Mouse (Mus musculus) MEL-GATA-1-ER (cell line): ENCODE results near the gene Efemp1.

Source experiments
- DNase-seq: peaks from one replicate; pipeline ENCODE4 v3.0.0-alpha.2; 2012; ENCODE audit warnings: low read depth; ENCODE audit errors: extremely low read depth

The Efemp1 gene

DNA sequence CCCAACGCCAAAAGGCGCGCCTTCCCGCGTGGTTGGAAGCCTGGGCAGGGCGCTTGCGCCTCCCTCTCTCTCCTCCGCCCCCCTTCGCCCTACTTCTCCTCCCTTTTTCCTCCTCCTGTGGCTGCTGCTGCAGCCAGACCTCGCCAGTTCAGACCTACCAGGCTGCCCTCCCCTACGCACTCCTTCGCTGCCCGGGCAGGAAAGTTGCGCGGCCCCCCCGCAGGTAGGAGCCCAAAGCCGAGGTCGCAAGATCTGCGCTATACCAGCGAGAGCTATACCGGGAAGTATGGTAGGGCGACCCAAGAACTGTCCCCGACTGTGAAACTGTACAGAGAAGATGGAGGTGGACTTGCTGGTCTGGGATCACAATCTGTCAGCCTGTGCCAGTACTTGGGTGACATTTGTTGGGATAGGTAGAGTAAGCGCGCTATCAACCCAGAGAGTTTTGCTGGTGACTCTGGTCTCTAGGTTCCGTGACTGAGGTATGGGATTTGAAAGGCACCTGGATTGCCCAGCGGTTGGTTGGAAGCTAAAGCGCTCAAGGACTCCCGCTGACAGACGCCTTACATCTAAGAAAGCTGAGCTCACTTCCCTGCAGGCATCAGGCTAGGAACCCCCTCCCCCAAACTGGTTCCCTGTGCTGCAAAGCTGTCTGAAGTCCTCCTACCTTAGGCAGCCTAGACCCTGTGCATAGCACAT, at the start of gene Efemp1:
TSS of gene Efemp1 (plus strand) at position 103 of the 699 bp plus-strand sequence.
- DNase-seq, result no peak

DNA sequence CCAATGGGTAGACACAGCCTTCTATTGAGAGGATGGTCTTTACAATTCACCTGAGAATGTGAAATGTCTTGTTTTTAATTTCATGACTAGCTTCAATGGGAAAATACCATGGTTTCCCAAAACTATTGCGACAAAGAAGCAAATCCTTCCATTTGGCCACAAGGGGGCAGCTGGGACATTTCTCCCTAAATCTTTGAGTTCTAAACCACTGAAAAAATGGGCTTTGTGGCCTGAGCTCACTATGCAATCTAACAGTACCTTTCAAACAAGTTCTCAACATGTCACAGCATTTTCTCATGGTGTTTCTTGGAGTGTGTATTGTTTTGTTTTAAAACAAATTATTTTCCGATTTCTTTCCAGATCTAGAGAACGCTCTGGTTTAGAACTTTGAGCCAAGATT, 44.3 kb upstream of the Efemp1 start:
- DNase-seq, result peak; percentile 3

DNA sequence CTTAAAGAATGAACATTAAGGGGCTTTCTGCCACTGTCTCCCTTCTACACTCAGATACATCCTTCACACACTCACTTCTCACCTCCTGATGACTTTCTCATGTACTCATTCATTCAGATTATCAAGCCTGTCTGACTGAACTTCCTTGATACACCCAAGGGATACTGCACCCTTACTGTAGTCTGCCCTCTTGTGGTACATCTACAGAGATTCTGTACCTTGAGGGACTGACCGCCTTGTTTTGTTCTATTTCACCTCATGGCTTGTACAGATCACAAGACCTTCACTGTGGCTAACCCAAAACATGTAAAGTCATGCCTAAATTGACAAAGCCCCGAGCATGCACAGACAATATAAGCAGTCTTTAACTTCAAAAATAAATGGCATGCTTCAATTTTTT, 41.1 kb upstream of the Efemp1 start:
- no peak for DNase-seq

DNA sequence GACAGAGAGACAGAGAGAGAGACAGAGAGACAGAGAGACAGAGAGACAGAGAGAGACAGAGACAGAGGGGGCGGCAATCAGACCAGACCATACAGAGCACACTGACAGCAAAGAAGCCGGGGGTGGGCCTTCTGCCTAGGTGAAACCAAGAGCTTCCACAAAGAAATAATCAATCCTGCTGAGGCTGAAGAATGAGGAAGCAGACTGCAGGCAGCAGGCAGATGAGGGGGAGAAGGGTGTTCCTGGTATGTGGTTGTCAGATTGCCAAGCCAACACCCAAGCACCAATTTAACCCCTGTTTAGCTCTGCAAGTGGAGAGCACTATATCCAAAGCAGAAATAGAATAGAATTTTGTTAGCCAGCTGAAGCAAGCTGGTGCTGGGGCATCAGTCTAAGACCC, 40.4 kb upstream of the Efemp1 start:
- DNase-seq, result peak; percentile 14

DNA sequence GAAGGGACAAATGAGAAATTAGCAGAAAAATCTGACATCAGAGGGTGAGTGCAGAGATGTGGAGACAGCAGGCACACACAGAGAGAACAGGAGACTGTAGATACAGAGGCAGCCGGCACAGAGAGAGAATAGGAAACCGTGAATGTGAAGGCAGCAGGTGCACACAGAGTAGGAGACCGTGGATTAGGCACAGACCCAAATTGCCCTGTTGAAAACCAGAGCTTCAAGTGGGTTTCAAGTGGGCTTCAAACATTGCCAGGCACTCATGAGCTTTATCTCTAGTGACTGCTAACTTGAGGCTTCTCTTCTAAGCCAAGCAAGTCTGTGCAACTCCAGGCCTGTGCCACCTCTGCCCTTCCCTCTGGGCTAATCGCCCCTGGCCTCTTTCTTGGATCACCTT, 35.6 kb upstream of the Efemp1 start:
- DNase-seq, result no peak

DNA sequence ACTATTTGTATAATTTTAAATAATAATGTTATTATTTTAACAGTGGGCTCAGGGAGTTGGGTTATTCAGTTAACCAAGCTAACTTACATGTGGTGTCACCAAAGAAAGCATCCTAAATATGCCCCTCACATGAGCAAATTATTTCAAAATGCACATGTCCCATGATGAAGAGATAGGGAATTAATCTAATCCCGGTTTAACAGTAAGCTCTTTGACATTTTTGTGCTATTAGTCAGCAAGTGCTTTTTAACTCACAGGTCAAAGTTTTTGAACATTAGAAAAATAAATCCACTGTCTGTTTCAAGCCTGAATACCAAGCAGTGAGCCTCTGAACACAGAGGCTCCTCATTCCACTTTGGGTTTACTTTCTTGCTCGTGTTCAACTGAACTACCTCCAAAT, 26.1 kb upstream of the Efemp1 start:
- no peak for DNase-seq

DNA sequence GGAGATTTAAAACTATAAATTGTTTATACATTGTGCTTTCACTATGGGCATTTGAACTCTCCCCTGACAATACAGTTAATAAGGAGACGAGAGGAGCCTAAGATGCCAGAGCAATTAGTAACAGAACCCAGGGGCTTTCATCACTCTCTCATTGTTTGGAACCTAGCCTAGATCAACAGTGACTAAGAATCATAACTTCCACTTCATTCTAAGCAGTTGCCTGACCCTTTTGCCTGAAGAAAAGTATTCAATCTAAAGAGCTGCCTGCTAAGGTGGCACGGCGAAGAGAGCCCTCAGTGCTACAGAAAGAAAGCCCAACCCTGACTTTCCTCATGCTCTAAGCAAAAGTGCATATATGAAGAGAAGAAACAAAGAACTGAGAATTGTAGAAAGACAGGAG, 19.2 kb upstream of the Efemp1 start:
- no peak for DNase-seq

DNA sequence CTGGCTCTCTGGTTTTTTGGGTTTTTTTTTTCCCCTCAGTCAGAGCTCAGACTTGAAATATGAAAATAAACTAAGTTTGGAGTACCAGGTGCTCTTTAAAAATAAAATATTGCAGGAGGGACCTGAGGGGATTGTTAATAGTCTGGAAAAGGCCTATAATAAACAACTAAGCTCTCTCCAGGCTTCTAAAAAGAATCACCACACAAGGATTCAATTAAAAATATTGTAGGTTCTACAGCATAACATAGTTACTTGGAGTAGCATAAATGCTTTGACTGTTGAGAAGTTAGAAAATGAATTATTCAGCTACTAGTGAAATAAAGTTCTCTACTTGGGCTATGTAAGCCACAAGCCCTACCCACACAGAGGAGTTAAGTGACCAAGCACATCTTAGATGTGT, 17.9 kb upstream of the Efemp1 start:
- no peak for DNase-seq

DNA sequence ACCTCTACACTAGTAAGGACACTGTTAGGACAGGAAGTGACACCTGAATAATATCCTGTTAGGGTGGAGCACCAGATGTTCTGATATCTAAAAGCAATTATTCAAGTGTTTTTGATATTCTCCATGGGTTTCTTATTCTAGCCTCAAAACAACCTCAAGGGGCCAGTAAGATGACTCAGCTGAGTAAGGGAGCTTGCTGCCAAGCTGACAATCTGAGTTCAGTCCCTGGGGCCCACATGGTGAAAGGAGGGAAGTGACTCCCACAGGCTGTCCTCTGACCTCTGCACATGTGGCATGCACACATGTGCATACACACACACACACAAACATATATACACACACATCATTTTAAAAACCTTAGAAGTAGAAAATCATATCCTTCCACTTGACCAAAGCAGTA, 3.2 kb upstream of the Efemp1 start:
- DNase-seq, result no peak

DNA sequence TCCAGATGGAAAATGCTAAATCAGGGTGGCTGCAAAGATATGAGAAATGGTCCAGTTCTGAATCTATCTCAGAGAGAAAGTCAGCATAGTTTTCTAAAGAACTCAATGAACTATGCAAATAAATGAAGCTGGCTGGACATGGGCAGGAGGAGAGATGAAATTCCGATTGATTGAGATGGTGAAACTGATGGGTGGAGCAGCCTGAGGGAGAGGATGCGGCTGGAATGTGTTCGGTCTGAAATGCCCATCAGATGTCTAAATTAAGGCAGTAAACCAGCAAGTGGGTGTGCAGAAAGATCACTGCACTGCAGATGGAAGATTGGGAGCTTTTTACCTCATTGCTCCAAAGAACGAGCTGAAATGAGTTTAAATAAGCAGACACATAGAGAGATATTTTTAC, 1.4 kb upstream of the Efemp1 start:
- no peak for DNase-seq

DNA sequence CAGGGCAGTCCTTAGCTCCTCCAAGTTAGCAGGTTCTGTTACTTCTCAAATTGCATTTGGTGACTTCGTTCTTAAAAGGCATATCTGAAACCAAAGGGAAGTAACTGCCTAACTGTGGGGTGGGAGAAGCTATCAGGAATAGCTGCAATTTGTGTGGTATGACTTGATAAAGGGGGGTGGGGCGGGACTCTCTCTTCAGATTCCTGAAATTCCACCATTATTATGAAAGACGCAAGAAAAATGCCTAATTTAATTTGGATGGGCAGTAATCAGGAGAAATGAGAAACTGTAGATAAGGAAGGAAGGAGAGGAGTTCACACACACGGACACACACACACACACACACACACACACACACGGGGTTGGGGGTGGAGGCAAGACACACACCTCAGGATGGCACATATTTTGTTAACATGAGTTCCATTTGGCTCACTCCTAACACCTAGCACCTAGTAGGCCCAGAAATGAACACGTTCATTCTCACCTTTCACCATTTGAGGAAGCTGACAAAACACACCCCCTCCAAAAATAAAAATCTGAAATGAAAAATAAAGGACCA, 564 bp upstream of the Efemp1 start:
- DNase-seq, result no peak

DNA sequence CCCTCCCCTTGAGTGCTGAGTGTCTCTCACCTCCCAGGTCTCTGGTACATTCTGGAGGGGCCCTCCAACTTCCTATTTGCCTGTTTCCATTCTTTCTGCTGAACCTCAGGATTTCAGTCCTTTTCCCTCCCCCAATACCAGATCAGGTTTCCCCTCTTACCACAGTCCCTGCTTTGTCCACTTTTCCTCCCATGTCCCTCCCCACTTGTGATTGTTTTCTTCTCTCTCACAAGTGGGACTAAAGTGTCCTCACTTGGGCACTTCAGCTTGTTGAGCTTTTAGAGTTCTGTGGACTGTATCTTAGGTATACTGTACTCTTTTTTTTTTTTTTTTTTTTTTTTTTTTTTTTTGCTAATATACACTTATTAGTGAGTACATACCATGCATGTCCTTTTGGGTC, 6.1 kb downstream of the Efemp1 start:
- no peak for DNase-seq

DNA sequence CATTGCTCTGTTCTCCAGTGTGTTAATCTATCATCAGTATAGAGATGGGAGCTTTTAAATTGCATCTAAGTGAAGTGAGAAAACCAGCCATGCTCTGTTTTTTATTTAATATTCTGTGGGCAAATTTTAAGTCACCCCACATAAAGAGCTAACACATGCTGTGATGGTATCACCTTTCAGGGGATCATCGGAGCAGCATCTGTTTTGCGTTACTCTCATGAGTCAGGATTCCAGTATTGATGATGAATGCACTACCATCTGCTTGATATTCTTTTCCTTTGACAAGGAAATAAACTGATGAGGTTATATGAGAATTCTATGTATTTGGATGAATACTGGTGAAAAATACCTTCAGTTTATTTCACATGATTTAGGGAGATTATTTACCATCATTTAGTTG, 16.1 kb downstream of the Efemp1 start:
- DNase-seq, result no peak

DNA sequence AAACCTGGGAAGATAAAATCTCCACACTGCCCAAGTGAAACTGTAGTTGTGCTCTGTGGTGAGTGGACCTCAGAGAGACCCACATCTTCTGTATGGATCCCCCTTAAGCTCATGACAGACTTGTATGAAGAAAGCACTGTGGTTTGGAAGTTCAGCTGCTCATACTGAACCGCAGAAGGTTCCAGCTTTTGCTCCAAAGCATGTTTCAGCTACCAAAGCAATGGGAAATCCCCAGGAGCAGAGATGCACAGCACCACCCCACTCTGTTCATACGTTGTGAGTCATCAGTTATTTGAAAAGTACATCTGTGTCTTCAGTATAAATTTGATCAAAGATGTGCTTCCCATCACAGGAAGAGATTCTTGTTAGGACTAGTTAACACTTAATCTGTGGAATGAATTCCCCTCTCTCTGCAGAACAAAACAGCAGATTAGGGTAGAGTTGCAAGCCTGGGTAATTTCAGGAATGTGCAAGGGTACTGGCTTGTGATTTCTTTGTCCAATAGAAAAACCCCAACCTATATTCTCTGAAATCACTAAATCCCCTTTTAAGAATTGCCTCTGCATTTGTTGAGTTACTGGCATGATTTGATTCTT, 28.5 kb downstream of the Efemp1 start:
- DNase-seq, result no peak

DNA sequence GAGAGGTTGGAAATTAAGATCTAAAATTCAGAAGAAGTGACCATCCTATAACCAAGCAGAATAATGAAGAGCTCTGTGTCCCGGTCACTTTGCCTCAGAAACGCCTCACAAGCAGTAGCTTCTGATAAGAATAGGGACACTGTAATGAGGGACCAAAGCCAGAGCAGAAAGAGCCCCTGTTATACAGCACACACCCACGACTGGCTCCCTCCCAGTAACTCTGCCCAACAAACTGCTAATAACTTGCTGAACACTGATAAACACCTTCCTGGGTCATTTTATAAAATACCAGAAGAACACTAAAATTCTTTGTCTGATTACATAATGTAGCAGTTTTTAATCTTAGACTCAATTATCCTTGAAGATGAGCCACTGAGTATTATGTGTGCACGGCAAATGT, 30.1 kb downstream of the Efemp1 start:
- DNase-seq, result no peak

DNA sequence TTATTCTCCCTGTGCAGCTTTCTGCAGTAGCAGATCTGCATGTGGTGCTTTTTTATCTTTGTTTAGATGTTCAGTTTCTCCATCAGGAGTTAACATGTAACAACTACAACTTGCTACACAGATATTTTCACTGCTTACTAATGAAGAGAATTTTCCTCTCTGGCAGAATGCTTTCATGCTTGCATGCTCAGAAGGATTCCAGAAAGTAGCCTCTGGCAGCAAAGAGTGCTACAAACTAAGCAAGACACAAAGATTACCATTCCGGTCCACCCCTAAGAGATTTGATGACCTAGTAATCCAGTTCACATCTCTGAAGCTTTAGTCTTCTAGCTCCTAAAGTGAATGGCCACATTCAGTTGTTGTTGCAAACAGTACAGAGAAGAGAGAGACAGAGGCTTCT, 36.5 kb downstream of the Efemp1 start:
- no peak for DNase-seq

DNA sequence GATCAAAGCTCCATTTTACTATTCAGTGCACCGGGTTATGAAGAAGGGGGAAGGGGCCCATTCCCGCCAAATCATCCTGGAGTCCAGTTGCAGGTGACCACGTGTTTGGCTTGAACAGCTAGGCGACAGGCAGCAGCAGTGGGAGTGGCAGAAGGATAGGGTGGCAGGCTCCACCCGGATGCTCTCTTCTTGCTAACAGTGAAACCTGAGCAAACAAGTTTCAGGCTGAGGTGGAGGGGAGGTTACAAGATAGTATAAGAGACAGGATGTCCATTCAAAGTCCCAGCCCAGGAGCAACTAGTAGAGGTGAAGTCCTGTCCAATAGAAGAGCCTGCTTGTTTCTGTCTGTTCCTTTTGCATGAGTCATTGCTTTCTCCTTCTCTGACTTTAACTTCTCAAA, 38.5 kb downstream of the Efemp1 start:
- DNase-seq, result no peak

DNA sequence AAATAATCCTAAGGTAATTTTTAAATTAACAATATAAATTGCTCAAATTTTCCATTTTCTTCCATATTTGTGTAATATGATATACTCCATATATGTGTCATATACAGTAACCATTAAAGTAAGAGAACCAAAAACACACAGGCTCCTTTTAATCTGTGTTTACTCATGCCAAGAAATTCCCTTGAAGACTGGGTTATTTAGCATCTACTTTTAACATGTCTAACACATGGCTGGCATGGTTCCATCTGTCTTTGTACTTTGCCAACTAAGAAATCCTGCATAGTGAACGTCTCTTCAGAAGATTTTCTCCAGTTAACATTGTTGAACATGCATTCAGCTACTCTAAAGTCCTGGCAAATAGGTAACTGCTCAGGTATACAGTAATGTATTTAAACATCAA, 46.4 kb downstream of the Efemp1 start:
- DNase-seq, result no peak

DNA sequence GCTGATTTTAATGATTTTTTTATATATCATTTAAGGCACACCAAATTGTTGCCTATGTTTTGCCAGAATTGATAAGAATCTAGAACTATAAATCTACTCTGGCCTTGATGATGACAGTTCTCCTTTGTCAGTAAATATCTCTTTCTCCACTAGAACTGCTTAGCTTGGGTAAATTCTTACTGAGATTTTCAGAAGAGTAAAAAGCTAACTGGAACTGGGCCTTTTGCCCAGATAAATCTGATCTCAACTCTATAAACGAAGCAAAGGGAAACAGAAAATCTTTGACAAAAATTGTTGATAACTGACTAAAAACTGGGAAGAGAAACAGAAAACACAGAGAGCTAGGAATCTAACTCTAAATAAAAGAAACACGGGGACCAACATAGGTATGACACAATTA, 51.6 kb downstream of the Efemp1 start:
- DNase-seq, result no peak

DNA sequence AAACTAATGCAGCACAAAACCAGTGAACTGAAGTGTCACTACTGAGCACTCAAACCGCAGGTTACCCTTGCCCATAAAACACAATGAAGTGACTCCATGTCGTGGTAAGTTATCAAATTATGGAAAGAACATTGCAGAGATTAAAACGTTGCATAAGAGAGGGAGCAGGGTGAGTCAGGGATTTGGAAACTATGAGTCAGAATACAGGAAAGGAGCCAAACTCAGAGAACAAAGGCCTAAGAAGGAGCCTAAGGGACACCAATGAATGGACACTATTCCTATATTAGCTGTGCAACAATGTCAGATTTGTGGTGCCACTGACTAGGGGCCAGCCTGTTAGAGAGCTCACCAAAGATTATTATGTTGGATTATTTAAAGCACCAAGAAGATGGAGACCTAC, 53.3 kb downstream of the Efemp1 start:
- no peak for DNase-seq

DNA sequence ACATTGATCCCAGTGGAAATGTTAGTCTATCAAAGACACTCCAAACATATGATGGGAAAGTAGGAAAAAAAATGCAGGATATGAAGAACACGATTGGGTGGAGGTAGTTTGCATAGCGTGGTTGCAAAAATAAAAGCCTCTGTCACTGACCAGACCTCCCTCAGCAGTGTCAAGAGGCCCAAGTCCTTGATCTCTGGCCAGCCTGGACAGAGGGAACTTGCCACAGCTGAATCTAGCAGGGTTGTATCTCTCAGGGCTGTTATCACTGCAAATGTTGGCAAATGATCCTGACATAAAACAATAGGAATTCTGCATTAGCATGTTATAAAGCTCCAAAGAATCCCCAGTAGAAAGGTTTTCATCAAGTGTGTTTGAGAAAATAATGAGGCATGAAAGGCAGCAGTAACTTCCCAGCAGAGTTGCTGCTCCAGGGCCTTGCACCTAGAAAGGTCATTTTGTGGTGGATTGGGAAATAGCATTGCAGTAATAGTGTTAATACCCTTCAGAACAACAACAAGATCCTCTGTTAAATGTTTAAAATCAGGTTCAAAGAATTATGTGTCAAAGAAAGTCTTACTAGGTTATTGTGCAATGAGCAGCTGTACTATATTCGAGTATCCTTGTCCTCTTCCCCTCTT, 56.0 kb downstream of the Efemp1 start:
- DNase-seq, result no peak

DNA sequence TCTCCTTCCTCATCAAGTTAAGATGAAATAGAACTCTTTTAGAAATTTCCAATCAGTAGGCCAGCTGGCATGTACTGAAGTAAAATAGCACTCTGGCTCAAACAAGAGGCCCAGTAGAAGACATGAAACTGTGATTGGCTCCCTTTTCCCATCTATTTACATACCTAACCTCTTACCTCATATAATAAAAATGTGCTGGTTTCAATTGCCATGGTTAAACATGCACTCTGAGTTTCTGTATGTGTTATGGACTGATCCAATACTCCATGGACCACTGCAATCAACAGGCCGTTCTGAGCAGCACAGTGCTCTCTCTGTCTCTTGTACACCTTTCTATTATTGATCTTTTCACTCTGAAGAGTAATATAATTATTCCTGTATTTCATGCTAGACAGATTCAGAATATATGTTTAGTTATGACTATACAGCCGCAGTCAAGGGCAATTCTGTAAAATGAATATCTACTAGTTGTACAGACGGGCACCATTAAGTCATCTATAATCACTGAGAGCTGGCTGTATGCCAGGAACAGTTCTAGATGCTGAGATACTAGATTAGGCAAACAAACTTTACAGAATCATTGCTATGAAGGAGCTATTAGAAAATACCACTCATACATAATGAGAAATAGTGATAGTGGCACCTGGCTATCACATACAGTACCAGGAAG, 59.6 kb downstream of the Efemp1 start:
- no peak for DNase-seq
